Mouse (Mus musculus) heart, postnatal 0 days (tissue): ENCODE measurements around the gene Trpm5. TPM values are rescaled to one million over a fixed set of nuclear protein-coding genes. Genes with fewer than 3 reads are reported as not detected.

Experiments
- ATAC-seq: fragments of 200-750 bp; cut with Nextera tagmentation; 2 replicates; pipeline ENCODE4 v1.8.0; 2017; ENCODE audit warnings: low read depth, moderate number of reproducible peaks, moderate library complexity; ENCODE audit not compliant: insufficient read depth
- DNase-seq: peaks from one replicate; pipeline ENCODE4 v3.0.0-alpha.2; 2016; ENCODE audit warnings: low spot score
- H3K27ac ChIP-seq: fragments of 300-500 bp; sonication (generic); 2 replicates; pipeline ENCODE4 v1.5.1; 2014; ENCODE audit warnings: low read depth, mild to moderate bottlenecking
- H3K27me3 ChIP-seq: fragments of 300-500 bp; sonication (generic); 2 replicates; pipeline ENCODE4 v1.6.1; 2014; ENCODE audit warnings: low read length, mixed read lengths; ENCODE audit not compliant: control insufficient read depth, insufficient read depth
- H3K36me3 ChIP-seq: fragments of 300-500 bp; sonication (generic); replicated peaks from 2 replicates; pipeline ENCODE4 v1.6.1; 2014; ENCODE audit warnings: low read length, mixed read lengths; ENCODE audit not compliant: control insufficient read depth, insufficient read depth
- H3K4me1 ChIP-seq: fragments of 300-500 bp; sonication (generic); 2 replicates; pipeline ENCODE4 v1.6.1; 2014; ENCODE audit warnings: antibody characterized with exemption; ENCODE audit not compliant: control insufficient read depth, insufficient read depth
- H3K4me2 ChIP-seq: fragments of 300-500 bp; sonication (generic); 2 replicates; pipeline ENCODE4 v1.6.1; 2014; ENCODE audit warnings: low read depth, mild to moderate bottlenecking, low read length, moderate library complexity
- H3K4me3 ChIP-seq: fragments of 300-500 bp; sonication (generic); 2 replicates; pipeline ENCODE4 v1.5.1; 2014; ENCODE audit warnings: low read depth, low read length
- H3K9ac ChIP-seq: fragments of 300-500 bp; sonication (generic); replicated peaks from 2 replicates; pipeline ENCODE4 v1.6.1; 2014; ENCODE audit warnings: low read depth, low read length, mixed read lengths
- H3K9me3 ChIP-seq: fragments of 300-500 bp; sonication (generic); replicated peaks from 2 replicates; pipeline ENCODE4 v1.6.1; 2016; ENCODE audit warnings: low read length; ENCODE audit not compliant: control insufficient read depth
- CTCF ChIP-seq: IDR thresholded peaks from 2 replicates; pipeline ENCODE4 v1.5.1; 2016; ENCODE audit warnings: antibody characterized with exemption, control low read depth, low read depth
- EP300 ChIP-seq: IDR thresholded peaks from 2 replicates; pipeline ENCODE4 v1.6.1; 2016; ENCODE audit warnings: antibody characterized with exemption, low read depth
- WGBS: fragments of 180-500 bp; shearing (Covaris S2); extraction: QIAGEN DNeasy Blood & Tissue Kit; methylation state at CpG from one replicate; pipeline ENCODE4 v1.1.7; 2014; 5-methylcytosine and 5-hydroxymethylcytosine counted together
- polyA plus RNA-seq: library from polyadenylated mRNA; unstranded; fragments of >200 nt; fragmentation: Nextera tagmentation; extraction: Ambion mirVana; gene quantifications from 2 replicates; pipeline ENCODE4 v1.2.1, GENCODE M21; 2015
- total RNA-seq: library from RNA; depleted of rRNA; stranded (reverse); fragments of >200 nt; gene quantifications from 2 replicates; pipeline ENCODE4 v1.2.3, GENCODE M21; 2014; ENCODE audit warnings: low replicate concordance

Gene Trpm5
- total and polyA plus RNA-seq, 2 experiments from 2014 or later, result 0.61 to 1.6 TPM

GRCm38 (mm10) chr7:143037306-143037705 is 57.1 kb downstream of the Trpm5 start:
- Histone ChIP-seq H3K9ac (no peak overlapping the region), H3K36me3 (no peaks in the 10 kb centered on the region; the same call in 1 of the 2 replicates), H3K27ac (no peak overlapping the region), H3K27me3 (no peaks in the 10 kb centered on the region), H3K4me2 (no peak overlapping the region), H3K4me3 (no peak overlapping the region), H3K9me3 (no peaks in the 10 kb centered on the region), H3K4me1 (peaks cover 23% of the 10 kb centered on the region)
- ATAC-seq (no peak), DNase-seq (no peak)
- no peak for TF ChIP-seq CTCF
- TF ChIP-seq EP300, result no peak
- WGBS, result 82% methylated on average over 4 of the region's 4 CpGs

- H3K4me1 ChIP-seq, result peaks cover 23% of the 10 kb centered on the region
- DNase-seq (no peak), ATAC-seq (no peak)
- no peaks in the 10 kb centered on the region; the same call in 1 of the 2 replicates for H3K36me3 ChIP-seq
- H3K4me3 ChIP-seq, result no peak overlapping the region
- H3K9me3 ChIP-seq, result no peaks in the 10 kb centered on the region
- H3K27me3 ChIP-seq, result no peaks in the 10 kb centered on the region
- H3K27ac ChIP-seq, result no peak overlapping the region
- WGBS, result 78% methylated on average over 3 of the region's 3 CpGs
- H3K9ac ChIP-seq, result no peak overlapping the region
- H3K4me2 ChIP-seq, result no peak overlapping the region
- TF ChIP-seq CTCF, result no peak
These were observed 57.7 kb downstream of the Trpm5 start for GRCm38 (mm10) chr7:143036787-143037186.

GRCm38 (mm10) chr7:143034519-143035450 is 59.7 kb downstream of the Trpm5 start:
- no peaks in the 10 kb centered on the region for H3K27me3 ChIP-seq
- H3K36me3 ChIP-seq, result no peaks in the 10 kb centered on the region; the same call in 1 of the 2 replicates
- H3K4me1 ChIP-seq, result peaks cover 9% of the 10 kb centered on the region
- H3K27ac ChIP-seq, result no peak overlapping the region
- no peak overlapping the region for H3K9ac ChIP-seq
- TF ChIP-seq CTCF (no peak), EP300 (no peak)
- no peak overlapping the region for H3K4me3 ChIP-seq
- 78% methylated on average over 8 of the region's 8 CpGs for WGBS
- ATAC-seq (no peak), DNase-seq (no peak)
- no peaks in the 10 kb centered on the region for H3K9me3 ChIP-seq
- H3K4me2 ChIP-seq, result no peak overlapping the region

GRCm38 (mm10) chr7:143034112-143034511 is 60.3 kb downstream of the Trpm5 start:
- WGBS, result 83% methylated on average over 2 of the region's 2 CpGs
- H3K9me3 ChIP-seq, result no peaks in the 10 kb centered on the region
- ATAC-seq (no peak), DNase-seq (no peak)
- H3K9ac ChIP-seq, result no peak overlapping the region
- no peak overlapping the region for H3K4me2 ChIP-seq
- peaks cover 9% of the 10 kb centered on the region for H3K4me1 ChIP-seq
- TF ChIP-seq EP300 (no peak), CTCF (no peak)
- H3K27me3 ChIP-seq, result no peaks in the 10 kb centered on the region
- H3K4me3 ChIP-seq, result no peak overlapping the region
- H3K36me3 ChIP-seq, result no peaks in the 10 kb centered on the region; the same call in 1 of the 2 replicates
- H3K27ac ChIP-seq, result no peak overlapping the region

GRCm38 (mm10) chr7:143033581-143033980 is 60.9 kb downstream of the Trpm5 start:
- Histone ChIP-seq H3K36me3 (no peaks in the 10 kb centered on the region; the same call in 1 of the 2 replicates), H3K9ac (no peak overlapping the region), H3K27me3 (no peaks in the 10 kb centered on the region), H3K9me3 (no peaks in the 10 kb centered on the region), H3K4me2 (no peak overlapping the region), H3K4me1 (peaks cover 9% of the 10 kb centered on the region), H3K27ac (no peak overlapping the region), H3K4me3 (no peak overlapping the region)
- no peak for TF ChIP-seq EP300
- TF ChIP-seq CTCF, result no peak
- ATAC-seq (no peak), DNase-seq (no peak)
- WGBS, result 66% methylated on average over 4 of the region's 4 CpGs

- no peak for DNase-seq
- no peak overlapping the region for H3K4me2 ChIP-seq
- no peak for TF ChIP-seq CTCF
- 0 out of 2 replicates have a peak, but pooled peaks have one; percentile 50 for TF ChIP-seq EP300
- peak overlapping the region; percentile 65 for H3K27ac ChIP-seq
- ATAC-seq, result peak; percentile 69
- no peaks in the 10 kb centered on the region for H3K9me3 ChIP-seq
- H3K36me3 ChIP-seq, result no peaks in the 10 kb centered on the region; the same call in 1 of the 2 replicates
- H3K4me3 ChIP-seq, result no peak overlapping the region
- no peak overlapping the region for H3K9ac ChIP-seq
- H3K4me1 ChIP-seq, result peaks cover 21% of the 10 kb centered on the region
- no peaks in the 10 kb centered on the region for H3K27me3 ChIP-seq
- 22% methylated on average over 1 of the region's 1 CpGs for WGBS
These were observed 62.6 kb downstream of the Trpm5 start for GRCm38 (mm10) chr7:143031816-143032215.
